Mouse (Mus musculus): Measurements from ENCODE around the gene Gm525. TPM values are rescaled to one million over a fixed set of nuclear protein-coding genes. Genes with fewer than 3 reads are reported as not detected.
"Not testable (repeated sequence)": the region's sequence is repeated elsewhere in the genome, so short reads cannot be mapped to it uniquely, and the experiment has no call there.

Gene Gm525
- polyA plus RNA-seq, 1 experiment from 2014 or later: not detected

DNA sequence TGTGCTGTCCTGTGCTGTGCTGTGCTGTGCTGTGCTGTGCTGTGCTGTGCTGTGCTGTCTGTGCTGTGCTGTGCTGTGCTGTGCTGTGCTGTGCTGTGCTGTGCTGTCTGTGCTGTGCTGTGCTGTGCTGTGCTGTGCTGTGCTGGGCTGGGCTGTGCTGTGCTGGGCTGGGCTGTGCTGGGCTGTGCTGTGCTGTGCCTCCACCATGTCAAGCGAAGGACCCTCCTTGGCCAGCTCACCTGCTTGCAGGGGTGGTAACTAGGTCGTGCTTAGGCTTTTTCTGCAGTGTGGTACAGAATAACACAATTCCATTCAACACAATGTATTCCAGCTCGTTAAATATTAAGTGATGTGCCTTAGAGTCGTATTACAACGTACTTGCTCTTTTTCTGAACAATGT is 8.3 kb downstream of the Gm525 start:
- H3K27ac ChIP-seq (ENCODE audit: low read length); H3K36me3 ChIP-seq (ENCODE audit: control insufficient read depth, insufficient read depth, low read length); H3K9me3 ChIP-seq (replicated peaks; ENCODE audit: control insufficient read depth, low read length, poor library complexity, severe bottlenecking); H3K9ac ChIP-seq (ENCODE audit: low read depth, low read length); ATAC-seq; H3K27me3 ChIP-seq (ENCODE audit: control insufficient read depth, insufficient read depth, low read depth, low read length); H3K4me2 ChIP-seq (ENCODE audit: low read length); H3K4me1 ChIP-seq (ENCODE audit: control insufficient read depth, insufficient read depth, low read length); H3K4me3 ChIP-seq (ENCODE audit: low read depth, low read length): not testable (repeated sequence)
- 67% methylated on average over 5 of the region's 5 CpGs for WGBS

GRCm38 (mm10) chr11:89082691-89083090 is 9.1 kb downstream of the Gm525 start:
- not testable (repeated sequence) for H3K27ac ChIP-seq (ENCODE audit: low read length); H3K36me3 ChIP-seq (ENCODE audit: control insufficient read depth, insufficient read depth, low read length); H3K4me1 ChIP-seq (ENCODE audit: control insufficient read depth, insufficient read depth, low read length); ATAC-seq; H3K9ac ChIP-seq (ENCODE audit: low read depth, low read length); H3K4me3 ChIP-seq (ENCODE audit: low read depth, low read length); H3K4me2 ChIP-seq (ENCODE audit: low read length); H3K27me3 ChIP-seq (ENCODE audit: control insufficient read depth, insufficient read depth, low read depth, low read length); H3K9me3 ChIP-seq (replicated peaks; ENCODE audit: control insufficient read depth, low read length, poor library complexity, severe bottlenecking)
- 81% methylated on average over 3 of the region's 3 CpGs for WGBS

- H3K27ac ChIP-seq (ENCODE audit: low read length): no peak overlapping the region
- ATAC-seq: no peak
- no peaks in the 10 kb centered on the region for H3K9me3 ChIP-seq (replicated peaks; ENCODE audit: control insufficient read depth, low read length, poor library complexity, severe bottlenecking)
- H3K9ac ChIP-seq (ENCODE audit: low read depth, low read length): no peak overlapping the region
- H3K4me1 ChIP-seq (ENCODE audit: control insufficient read depth, insufficient read depth, low read length): no peaks in the 10 kb centered on the region
- H3K4me2 ChIP-seq (ENCODE audit: low read length): no peak overlapping the region
- H3K4me3 ChIP-seq (ENCODE audit: low read depth, low read length): no peak overlapping the region
- H3K36me3 ChIP-seq (ENCODE audit: control insufficient read depth, insufficient read depth, low read length): no peaks in the 10 kb centered on the region
- no peaks in the 10 kb centered on the region for H3K27me3 ChIP-seq (ENCODE audit: control insufficient read depth, insufficient read depth, low read depth, low read length)
- WGBS: 50% methylated on average over 7 of the region's 7 CpGs
Measured at GRCm38 (mm10) chr11:89084601-89085000, 11.0 kb downstream of the Gm525 start.

- Histone ChIP-seq H3K4me3 (ENCODE audit: low read depth, low read length) (no peak overlapping the region), H3K9me3 (replicated peaks; ENCODE audit: control insufficient read depth, low read length, poor library complexity, severe bottlenecking) (no peaks in the 10 kb centered on the region), H3K4me2 (ENCODE audit: low read length) (no peak overlapping the region), H3K27ac (ENCODE audit: low read length) (no peak overlapping the region), H3K4me1 (ENCODE audit: control insufficient read depth, insufficient read depth, low read length) (no peaks in the 10 kb centered on the region), H3K27me3 (ENCODE audit: control insufficient read depth, insufficient read depth, low read depth, low read length) (no peaks in the 10 kb centered on the region), H3K9ac (ENCODE audit: low read depth, low read length) (no peak overlapping the region), H3K36me3 (ENCODE audit: control insufficient read depth, insufficient read depth, low read length) (no peaks in the 10 kb centered on the region)
- ATAC-seq: no peak
- WGBS: 75% methylated on average over 10 of the region's 10 CpGs
Measured at GRCm38 (mm10) chr11:89086208-89086809, 12.7 kb downstream of the Gm525 start.

GRCm38 (mm10) chr11:89088754-89089153 is 15.1 kb downstream of the Gm525 start:
- Histone ChIP-seq H3K9me3 (replicated peaks; ENCODE audit: control insufficient read depth, low read length, poor library complexity, severe bottlenecking) (no peaks in the 10 kb centered on the region), H3K36me3 (ENCODE audit: control insufficient read depth, insufficient read depth, low read length) (no peaks in the 10 kb centered on the region), H3K27me3 (ENCODE audit: control insufficient read depth, insufficient read depth, low read depth, low read length) (no peaks in the 10 kb centered on the region), H3K4me1 (ENCODE audit: control insufficient read depth, insufficient read depth, low read length) (no peaks in the 10 kb centered on the region), H3K9ac (ENCODE audit: low read depth, low read length) (no peak overlapping the region), H3K4me2 (ENCODE audit: low read length) (no peak overlapping the region), H3K27ac (ENCODE audit: low read length) (no peak overlapping the region), H3K4me3 (ENCODE audit: low read depth, low read length) (no peak overlapping the region)
- no peak for ATAC-seq
- WGBS: 93% methylated on average over 4 of the region's 4 CpGs

DNA sequence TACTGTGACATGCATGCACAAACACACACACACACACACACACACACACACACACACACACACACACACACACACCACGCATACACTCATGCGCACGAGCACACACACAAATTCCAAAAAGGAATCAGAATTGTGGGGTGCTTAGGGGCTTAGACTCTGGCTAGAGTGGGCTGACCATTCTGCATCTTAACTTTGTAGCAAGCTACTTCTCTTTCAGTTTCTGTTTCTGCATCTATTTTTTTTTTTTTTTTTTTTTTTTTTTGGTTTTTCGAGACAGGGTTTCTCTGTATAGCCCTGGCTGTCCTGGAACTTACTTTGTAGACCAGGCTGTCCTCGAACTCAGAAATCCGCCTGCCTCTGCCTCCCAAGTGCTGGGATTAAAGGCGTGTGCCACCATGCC is 16.7 kb downstream of the Gm525 start:
- not testable (repeated sequence) for H3K9me3 ChIP-seq (replicated peaks; ENCODE audit: control insufficient read depth, low read length, poor library complexity, severe bottlenecking); H3K4me3 ChIP-seq (ENCODE audit: low read depth, low read length); H3K27ac ChIP-seq (ENCODE audit: low read length); H3K9ac ChIP-seq (ENCODE audit: low read depth, low read length); H3K36me3 ChIP-seq (ENCODE audit: control insufficient read depth, insufficient read depth, low read length); H3K27me3 ChIP-seq (ENCODE audit: control insufficient read depth, insufficient read depth, low read depth, low read length); H3K4me1 ChIP-seq (ENCODE audit: control insufficient read depth, insufficient read depth, low read length); H3K4me2 ChIP-seq (ENCODE audit: low read length); ATAC-seq
- WGBS: 83% methylated on average over 7 of the region's 7 CpGs

GRCm38 (mm10) chr11:89092714-89093113 is 19.1 kb downstream of the Gm525 start:
- WGBS: 78% methylated on average over 9 of the region's 9 CpGs
- H3K4me3 ChIP-seq (ENCODE audit: low read depth, low read length): no peak overlapping the region
- ATAC-seq: no peak
- H3K9ac ChIP-seq (ENCODE audit: low read depth, low read length): no peak overlapping the region
- no peaks in the 10 kb centered on the region for H3K4me1 ChIP-seq (ENCODE audit: control insufficient read depth, insufficient read depth, low read length)
- H3K27me3 ChIP-seq (ENCODE audit: control insufficient read depth, insufficient read depth, low read depth, low read length): no peaks in the 10 kb centered on the region
- H3K27ac ChIP-seq (ENCODE audit: low read length): no peak overlapping the region
- no peaks in the 10 kb centered on the region for H3K9me3 ChIP-seq (replicated peaks; ENCODE audit: control insufficient read depth, low read length, poor library complexity, severe bottlenecking)
- H3K4me2 ChIP-seq (ENCODE audit: low read length): no peak overlapping the region
- H3K36me3 ChIP-seq (ENCODE audit: control insufficient read depth, insufficient read depth, low read length): no peaks in the 10 kb centered on the region

DNA sequence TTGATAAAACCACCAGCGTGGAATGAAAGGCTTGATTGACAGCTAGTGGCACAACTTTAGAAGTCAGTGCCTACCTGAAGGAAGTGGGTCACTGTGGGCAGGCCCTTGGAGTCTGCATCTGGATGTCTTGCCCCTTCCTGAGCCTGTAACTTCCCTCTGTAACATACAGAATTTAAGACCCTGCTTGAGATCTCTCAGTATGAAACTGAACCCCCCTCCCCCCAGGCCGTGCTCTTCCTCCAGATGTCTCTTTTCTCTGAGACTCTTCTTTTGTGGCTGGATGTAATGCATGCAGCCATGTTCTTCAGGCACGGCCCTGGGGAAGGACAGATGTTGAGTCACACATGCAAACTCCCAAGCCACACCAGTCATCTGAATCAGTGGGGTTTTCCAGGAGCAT is 21.7 kb downstream of the Gm525 start:
- no peak overlapping the region for H3K4me3 ChIP-seq (ENCODE audit: low read depth, low read length)

DNA sequence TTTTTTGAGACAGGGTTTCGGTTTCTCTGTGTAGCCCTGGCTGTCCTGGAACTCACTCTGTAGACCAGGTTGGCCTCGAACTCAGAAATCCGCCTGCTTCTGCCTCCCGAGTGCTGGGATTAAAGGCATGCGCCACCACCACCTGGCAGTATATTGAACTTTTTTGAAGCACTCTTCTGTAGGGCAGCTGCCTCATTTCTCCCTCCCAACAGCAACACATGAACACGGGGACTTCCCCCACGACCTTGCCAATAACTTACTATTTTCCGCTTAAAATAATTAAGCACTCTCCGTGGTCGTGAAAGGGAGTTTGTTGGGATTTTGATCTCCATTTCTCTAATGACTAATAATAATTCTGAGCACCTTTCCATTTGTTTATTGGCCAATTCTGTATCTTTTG is 23.7 kb downstream of the Gm525 start:
- H3K27me3 ChIP-seq (ENCODE audit: control insufficient read depth, insufficient read depth, low read depth, low read length); H3K9me3 ChIP-seq (replicated peaks; ENCODE audit: control insufficient read depth, low read length, poor library complexity, severe bottlenecking); H3K9ac ChIP-seq (ENCODE audit: low read depth, low read length); H3K27ac ChIP-seq (ENCODE audit: low read length); H3K4me1 ChIP-seq (ENCODE audit: control insufficient read depth, insufficient read depth, low read length); H3K4me3 ChIP-seq (ENCODE audit: low read depth, low read length); H3K36me3 ChIP-seq (ENCODE audit: control insufficient read depth, insufficient read depth, low read length); H3K4me2 ChIP-seq (ENCODE audit: low read length); ATAC-seq: not testable (repeated sequence)
- 90% methylated on average over 10 of the region's 10 CpGs for WGBS

More for the DNA sequence above, 21.7 kb downstream of the Gm525 start:
- ATAC-seq: no peak
- Histone ChIP-seq H3K9me3 (replicated peaks; ENCODE audit: control insufficient read depth, low read length, poor library complexity, severe bottlenecking) (no peaks in the 10 kb centered on the region), H3K4me2 (ENCODE audit: low read length) (no peak overlapping the region), H3K36me3 (ENCODE audit: control insufficient read depth, insufficient read depth, low read length) (no peaks in the 10 kb centered on the region), H3K9ac (ENCODE audit: low read depth, low read length) (no peak overlapping the region), H3K27me3 (ENCODE audit: control insufficient read depth, insufficient read depth, low read depth, low read length) (no peaks in the 10 kb centered on the region), H3K4me1 (ENCODE audit: control insufficient read depth, insufficient read depth, low read length) (no peaks in the 10 kb centered on the region; the same call in 1 of the 2 replicates), H3K27ac (ENCODE audit: low read length) (no peak overlapping the region)
- 77% methylated on average over 3 of the region's 3 CpGs for WGBS

Data from midbrain, embryonic 16.5 days (tissue).